Mouse (Mus musculus) testis, adult 2 months (tissue): ENCODE measurements at regions not wholly inside any gene's neighbourhood (a gene's known extent, or its start where the extent isn't known, plus 50 kb on each side); places are given as distances from the start of the nearest gene placed in this dataset.

Experiments
- CTCF ChIP-seq: fragments of 200-500 bp; IDR thresholded peaks from 2 replicates; pipeline ENCODE4 v1.5.1; 2012; ENCODE audit warnings: low read depth, mild to moderate bottlenecking, inconsistent platforms, low read length, moderate library complexity; ENCODE audit not compliant: control insufficient read depth, insufficient read depth, insufficient replicate concordance
- POLR2A ChIP-seq: fragments of 200-500 bp; IDR thresholded peaks from 2 replicates; pipeline ENCODE4 v1.6.1; 2012; ENCODE audit warnings: low read depth, mild to moderate bottlenecking, inconsistent platforms, low read length, moderate library complexity; ENCODE audit not compliant: control insufficient read depth

DNA sequence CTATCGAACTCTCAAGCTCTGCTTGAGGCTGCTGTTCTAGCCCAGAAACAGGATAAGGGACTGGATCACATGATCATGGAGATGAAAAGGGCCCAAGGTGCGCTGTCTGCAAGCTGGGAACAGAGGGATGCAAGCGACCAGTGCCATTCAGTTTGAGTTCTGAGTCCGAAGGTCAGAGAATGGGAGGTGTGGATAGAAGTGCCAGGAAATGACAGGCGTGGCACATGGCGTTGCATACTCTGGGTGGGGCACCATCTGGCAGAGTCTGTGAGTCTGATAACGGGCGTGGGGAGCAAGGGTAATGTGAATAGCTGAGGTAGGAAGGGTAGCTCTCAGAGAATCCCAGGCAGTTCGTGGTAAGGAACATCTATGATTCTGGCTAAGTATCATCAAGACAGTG is 65.5 kb downstream of the Gpr6 start:
- TF ChIP-seq CTCF, result no peak
- no peak for TF ChIP-seq POLR2A
